Mouse (Mus musculus) neural tube, embryonic 11.5 days (tissue): ENCODE measurements at regions not wholly inside any gene's neighbourhood (a gene's known extent, or its start where the extent isn't known, plus 50 kb on each side); places are given as distances from the start of the nearest gene placed in this dataset.

Source experiments
- ATAC-seq: fragments of 200-750 bp; cut with Nextera tagmentation; 2 replicates; pipeline ENCODE4 v1.8.0; 2017; ENCODE audit warnings: moderate number of reproducible peaks, mild to moderate bottlenecking, moderate TSS enrichment, moderate library complexity; ENCODE audit not compliant: insufficient read depth, low FRiP score, low TSS enrichment
- DNase-seq: peaks from one replicate; pipeline ENCODE4 v3.0.0-alpha.2; 2015; ENCODE audit warnings: low spot score
- H3K27ac ChIP-seq: fragments of 300-500 bp; sonication (generic); 2 replicates; pipeline ENCODE4 v1.5.1; 2014; ENCODE audit warnings: low read depth, mild to moderate bottlenecking, low read length
- H3K27me3 ChIP-seq: fragments of 300-500 bp; sonication (generic); 2 replicates; pipeline ENCODE4 v1.6.1; 2014; ENCODE audit warnings: mild to moderate bottlenecking, low read length, mixed read lengths; ENCODE audit not compliant: control insufficient read depth, insufficient read depth
- H3K36me3 ChIP-seq: fragments of 300-500 bp; sonication (generic); 2 replicates; pipeline ENCODE4 v1.6.1; 2014; ENCODE audit warnings: mild to moderate bottlenecking, low read length, moderate library complexity, mixed read lengths; ENCODE audit not compliant: control insufficient read depth, insufficient read depth
- H3K4me1 ChIP-seq: fragments of 300-500 bp; sonication (generic); 2 replicates; pipeline ENCODE4 v1.6.1; 2014; ENCODE audit warnings: low read length, mixed read lengths; ENCODE audit not compliant: control insufficient read depth, insufficient read depth
- H3K4me2 ChIP-seq: fragments of 300-500 bp; sonication (generic); 2 replicates; pipeline ENCODE4 v1.6.1; 2014; ENCODE audit warnings: low read depth, mild to moderate bottlenecking, moderate library complexity
- H3K4me3 ChIP-seq: fragments of 300-500 bp; sonication (generic); 2 replicates; pipeline ENCODE4 v1.5.1; 2014; ENCODE audit warnings: low read depth, low read length
- H3K9ac ChIP-seq: fragments of 300-500 bp; sonication (generic); 2 replicates; pipeline ENCODE4 v1.6.1; 2014; ENCODE audit warnings: mild to moderate bottlenecking, low read length
- H3K9me3 ChIP-seq: fragments of 300-500 bp; sonication (generic); 2 replicates; pipeline ENCODE4 v1.6.1; 2016; ENCODE audit warnings: low read length; ENCODE audit not compliant: control insufficient read depth
- WGBS: fragments of 180-500 bp; shearing (Covaris S2); extraction: QIAGEN DNeasy Blood & Tissue Kit; methylation state at CpG from one replicate; pipeline ENCODE4 v1.1.7; 2014; 5-methylcytosine and 5-hydroxymethylcytosine counted together

GRCm38 (mm10) chr2:57644117-57644516 lies 353.6 kb upstream of the Galnt5 start:
- Histone ChIP-seq H3K4me2 (no peak overlapping the region), H3K4me1 (no peaks in the 10 kb centered on the region), H3K27me3 (no peaks in the 10 kb centered on the region), H3K36me3 (no peaks in the 10 kb centered on the region), H3K9ac (no peak overlapping the region), H3K9me3 (no peaks in the 10 kb centered on the region), H3K4me3 (no peak overlapping the region), H3K27ac (no peak overlapping the region)
- 67% methylated on average over 2 of the region's 2 CpGs for WGBS
- DNase-seq (no peak), ATAC-seq (no peak)

DNA sequence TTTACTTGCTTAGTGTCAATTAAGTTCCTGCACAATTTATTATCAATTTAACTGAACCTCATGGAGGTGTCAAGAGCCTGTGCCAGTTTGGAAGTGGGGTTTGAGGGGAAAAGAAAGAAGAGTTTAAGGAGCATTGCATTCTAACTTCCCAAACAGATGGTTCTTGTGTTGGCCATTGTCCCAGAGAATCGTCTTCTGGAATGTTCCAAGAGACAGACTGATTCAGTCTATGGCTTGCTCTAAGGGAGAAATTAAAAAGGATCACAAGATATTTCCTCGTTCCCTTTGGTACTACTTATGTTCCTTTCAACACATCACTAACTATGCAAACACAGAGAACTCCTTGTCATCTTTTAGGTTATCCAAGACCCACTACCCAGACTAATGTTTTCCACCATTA lies 353.1 kb upstream of the Galnt5 start:
- no peak for ATAC-seq
- Histone ChIP-seq H3K4me3 (no peak overlapping the region), H3K4me1 (no peaks in the 10 kb centered on the region), H3K27me3 (no peaks in the 10 kb centered on the region), H3K27ac (no peak overlapping the region), H3K9me3 (no peaks in the 10 kb centered on the region), H3K36me3 (no peaks in the 10 kb centered on the region), H3K4me2 (no peak overlapping the region), H3K9ac (no peak overlapping the region)
- WGBS: 83% methylated on average over 2 of the region's 2 CpGs
- no peak for DNase-seq

- DNase-seq: no peak
- 82% methylated on average over 4 of the region's 4 CpGs for WGBS
- H3K27ac ChIP-seq: no peak overlapping the region
- H3K36me3 ChIP-seq: no peaks in the 10 kb centered on the region
- H3K4me3 ChIP-seq: no peak overlapping the region
- H3K4me1 ChIP-seq: no peaks in the 10 kb centered on the region
- no peaks in the 10 kb centered on the region for H3K9me3 ChIP-seq
- H3K9ac ChIP-seq: no peak overlapping the region
- no peaks in the 10 kb centered on the region for H3K27me3 ChIP-seq
- no peak overlapping the region for H3K4me2 ChIP-seq
- no peak for ATAC-seq
These were observed 348.7 kb upstream of the Galnt5 start for GRCm38 (mm10) chr2:57649002-57649401.

DNA sequence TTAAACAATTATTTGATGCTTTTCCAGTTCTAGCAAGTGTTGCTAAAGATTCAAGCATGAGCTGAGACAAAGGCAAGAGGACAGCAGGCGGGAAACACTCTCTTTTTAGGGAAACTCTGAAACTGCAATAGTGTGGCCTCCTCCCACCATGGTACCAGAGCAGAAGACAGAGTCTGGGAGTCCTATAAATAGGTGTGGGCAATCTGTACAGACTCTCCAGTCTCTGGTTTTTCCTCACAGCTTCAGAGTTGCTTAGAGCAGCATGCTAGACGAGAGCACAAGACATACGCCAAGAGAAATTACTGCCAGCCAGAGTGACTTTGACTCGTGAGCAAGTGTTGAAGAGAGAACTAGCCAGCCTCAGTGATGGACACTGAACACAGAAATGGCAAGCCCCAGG lies 340.3 kb upstream of the Galnt5 start:
- H3K4me3 ChIP-seq: no peak overlapping the region
- H3K9ac ChIP-seq: no peak overlapping the region
- no peaks in the 10 kb centered on the region for H3K4me1 ChIP-seq
- H3K9me3 ChIP-seq: no peaks in the 10 kb centered on the region
- ATAC-seq (no peak), DNase-seq (no peak)
- no peaks in the 10 kb centered on the region for H3K27me3 ChIP-seq
- no peaks in the 10 kb centered on the region for H3K36me3 ChIP-seq
- no peak overlapping the region for H3K27ac ChIP-seq
- WGBS: 83% methylated on average over 4 of the region's 4 CpGs
- no peak overlapping the region for H3K4me2 ChIP-seq

GRCm38 (mm10) chr2:57661838-57662237 lies 335.8 kb upstream of the Galnt5 start:
- H3K36me3 ChIP-seq: no peaks in the 10 kb centered on the region
- H3K27ac ChIP-seq: no peak overlapping the region
- 100% methylated on average over 1 of the region's 1 CpGs for WGBS
- H3K4me2 ChIP-seq: no peak overlapping the region
- no peaks in the 10 kb centered on the region for H3K4me1 ChIP-seq
- H3K27me3 ChIP-seq: no peaks in the 10 kb centered on the region
- no peak overlapping the region for H3K9ac ChIP-seq
- ATAC-seq: no peak
- H3K9me3 ChIP-seq: no peaks in the 10 kb centered on the region
- no peak for DNase-seq
- H3K4me3 ChIP-seq: no peak overlapping the region

DNA sequence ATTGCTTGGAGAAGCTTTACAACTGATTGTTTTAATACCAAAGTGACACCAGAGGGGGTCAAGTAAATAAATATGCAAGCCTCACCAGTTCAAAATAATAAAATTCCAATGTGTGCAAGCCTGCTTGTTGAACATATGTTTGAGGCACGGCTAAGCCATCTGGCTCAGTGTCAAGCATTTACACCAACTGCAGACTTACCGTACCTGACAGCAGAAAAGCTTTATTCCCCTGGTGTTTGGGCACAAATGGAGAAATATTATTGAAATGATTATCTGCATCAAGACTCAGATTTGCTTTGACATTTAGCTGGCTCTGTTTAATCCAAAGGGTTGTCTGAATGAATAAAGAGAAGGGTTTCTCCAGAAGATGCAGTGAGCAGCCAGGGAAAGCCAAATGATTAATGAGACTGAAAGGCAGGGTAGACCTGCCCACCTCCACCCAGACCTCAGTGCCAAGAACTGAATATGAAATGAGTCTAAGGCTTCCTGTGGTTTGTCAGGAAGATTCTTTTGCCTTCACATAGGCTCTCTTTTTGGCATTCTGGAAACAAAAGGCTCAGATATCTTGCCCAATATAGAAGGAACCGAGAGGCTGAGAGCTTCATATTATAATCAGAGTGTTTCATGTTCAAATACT lies 325.6 kb upstream of the Galnt5 start:
- no peaks in the 10 kb centered on the region for H3K36me3 ChIP-seq
- no peak overlapping the region for H3K4me2 ChIP-seq
- no peak overlapping the region for H3K27ac ChIP-seq
- no peak overlapping the region for H3K4me3 ChIP-seq
- no peaks in the 10 kb centered on the region for H3K4me1 ChIP-seq
- no peak overlapping the region for H3K9ac ChIP-seq
- ATAC-seq (no peak), DNase-seq (no peak)
- H3K27me3 ChIP-seq: no peaks in the 10 kb centered on the region
- H3K9me3 ChIP-seq: no peaks in the 10 kb centered on the region
- 69% methylated on average over 3 of the region's 3 CpGs for WGBS

GRCm38 (mm10) chr2:57689877-57690276 lies 307.8 kb upstream of the Galnt5 start:
- no peak for DNase-seq
- no peaks in the 10 kb centered on the region for H3K4me1 ChIP-seq
- H3K36me3 ChIP-seq: no peaks in the 10 kb centered on the region
- no peaks in the 10 kb centered on the region for H3K9me3 ChIP-seq
- H3K4me2 ChIP-seq: no peak overlapping the region
- H3K27ac ChIP-seq: no peak overlapping the region
- no peak for ATAC-seq
- no peak overlapping the region for H3K4me3 ChIP-seq
- no peaks in the 10 kb centered on the region for H3K27me3 ChIP-seq
- no peak overlapping the region for H3K9ac ChIP-seq
- WGBS: 78% methylated on average over 3 of the region's 3 CpGs

- H3K9ac ChIP-seq: no peak overlapping the region
- no peak for DNase-seq
- no peaks in the 10 kb centered on the region for H3K27me3 ChIP-seq
- no peak for ATAC-seq
- H3K4me2 ChIP-seq: no peak overlapping the region
- no peak overlapping the region for H3K27ac ChIP-seq
- WGBS: 65% methylated on average over 11 of the region's 11 CpGs
- H3K4me1 ChIP-seq: no peaks in the 10 kb centered on the region
- no peak overlapping the region for H3K4me3 ChIP-seq
- H3K9me3 ChIP-seq: no peaks in the 10 kb centered on the region
- H3K36me3 ChIP-seq: no peaks in the 10 kb centered on the region
These were observed 300.5 kb upstream of the Galnt5 start for GRCm38 (mm10) chr2:57696992-57697772.

GRCm38 (mm10) chr2:57698659-57699061 lies 299.0 kb upstream of the Galnt5 start:
- Histone ChIP-seq H3K9ac (no peak overlapping the region), H3K4me1 (no peaks in the 10 kb centered on the region), H3K27me3 (no peaks in the 10 kb centered on the region), H3K4me3 (peak overlapping the region; percentile 3), H3K36me3 (no peaks in the 10 kb centered on the region), H3K4me2 (peak overlapping the region; percentile 27), H3K9me3 (no peaks in the 10 kb centered on the region), H3K27ac (no peak overlapping the region)
- WGBS: 8% methylated on average over 11 of the region's 11 CpGs
- DNase-seq (peak; percentile 66), ATAC-seq (peak; percentile 80)
